Mouse (Mus musculus) intestine, embryonic 15.5 days (tissue): ENCODE data around the gene Cacna1i. TPM values are rescaled to one million over a fixed set of nuclear protein-coding genes. Genes with fewer than 3 reads are reported as not detected.
A peak's percentile ranks its signal among the peaks of the same experiment; 100 is the strongest.

Source experiments
- ATAC-seq: fragments of 200-750 bp; cut with Nextera tagmentation; 2 replicates; pipeline ENCODE4 v1.8.0; 2017; ENCODE audit warnings: moderate TSS enrichment, moderate library complexity
- H3K27ac ChIP-seq: fragments of 300-500 bp; sonication (generic); 2 replicates; pipeline ENCODE4 v1.5.1; 2015; ENCODE audit warnings: mild to moderate bottlenecking, inconsistent platforms
- H3K27me3 ChIP-seq: fragments of 300-500 bp; sonication (generic); replicated peaks from 2 replicates; pipeline ENCODE4 v1.6.1; 2015; ENCODE audit warnings: inconsistent platforms
- H3K36me3 ChIP-seq: fragments of 300-500 bp; sonication (generic); 2 replicates; pipeline ENCODE4 v1.6.1; 2015; ENCODE audit warnings: inconsistent platforms
- H3K4me1 ChIP-seq: fragments of 300-500 bp; sonication (generic); replicated peaks from 2 replicates; pipeline ENCODE4 v1.6.1; 2015; ENCODE audit warnings: inconsistent platforms
- H3K4me2 ChIP-seq: fragments of 300-500 bp; sonication (generic); replicated peaks from 2 replicates; pipeline ENCODE4 v1.6.1; 2015; ENCODE audit warnings: mild to moderate bottlenecking, inconsistent platforms
- H3K4me3 ChIP-seq: fragments of 300-500 bp; sonication (generic); replicated peaks from 2 replicates; pipeline ENCODE4 v1.5.1; 2015; ENCODE audit warnings: inconsistent platforms
- H3K9ac ChIP-seq: fragments of 300-500 bp; sonication (generic); 2 replicates; pipeline ENCODE4 v1.6.1; 2015; ENCODE audit warnings: inconsistent platforms
- H3K9me3 ChIP-seq: fragments of 300-500 bp; sonication (generic); 2 replicates; pipeline ENCODE4 v1.6.1; 2016; ENCODE audit warnings: inconsistent platforms
- WGBS: fragments of 180-500 bp; shearing (Covaris S2); methylation state at CpG from one replicate; pipeline ENCODE4 v1.1.7; 2015; 5-methylcytosine and 5-hydroxymethylcytosine counted together
- polyA plus RNA-seq: library from polyadenylated mRNA; unstranded; fragments of >200 nt; fragmentation: Nextera tagmentation; extraction: Ambion mirVana; gene quantifications from 2 replicates; pipeline ENCODE4 v1.2.1, GENCODE M21; 2015

Gene Cacna1i
- polyA plus RNA-seq, 1 experiment from 2014 or later, result not detected

DNA sequence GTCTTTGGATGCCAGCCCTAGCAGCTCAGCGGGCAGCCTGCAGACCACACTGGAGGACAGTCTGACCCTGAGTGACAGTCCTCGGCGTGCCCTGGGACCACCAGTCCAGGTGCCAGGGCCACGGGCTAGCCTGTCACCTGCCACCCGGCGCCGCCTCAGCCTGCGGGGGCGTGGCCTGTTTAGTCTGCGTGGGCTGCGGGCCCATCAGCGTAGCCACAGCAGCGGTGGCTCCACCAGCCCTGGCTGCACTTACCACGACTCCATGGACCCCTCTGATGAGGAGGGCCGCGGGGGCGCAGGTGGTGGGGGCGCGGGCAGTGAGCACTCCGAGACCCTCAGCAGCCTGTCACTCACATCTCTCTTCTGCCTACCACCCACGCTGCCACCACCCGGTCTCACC is 108.0 kb downstream of the Cacna1i start:
- Histone ChIP-seq H3K36me3 (no peaks in the 10 kb centered on the region), H3K4me2 (no peak overlapping the region), H3K4me1 (no peaks in the 10 kb centered on the region), H3K4me3 (no peak overlapping the region), H3K27ac (no peak overlapping the region), H3K9ac (no peak overlapping the region), H3K27me3 (no peaks in the 10 kb centered on the region), H3K9me3 (no peaks in the 10 kb centered on the region)
- no peak for ATAC-seq
- WGBS, result 75% methylated on average over 22 of the region's 22 CpGs

DNA sequence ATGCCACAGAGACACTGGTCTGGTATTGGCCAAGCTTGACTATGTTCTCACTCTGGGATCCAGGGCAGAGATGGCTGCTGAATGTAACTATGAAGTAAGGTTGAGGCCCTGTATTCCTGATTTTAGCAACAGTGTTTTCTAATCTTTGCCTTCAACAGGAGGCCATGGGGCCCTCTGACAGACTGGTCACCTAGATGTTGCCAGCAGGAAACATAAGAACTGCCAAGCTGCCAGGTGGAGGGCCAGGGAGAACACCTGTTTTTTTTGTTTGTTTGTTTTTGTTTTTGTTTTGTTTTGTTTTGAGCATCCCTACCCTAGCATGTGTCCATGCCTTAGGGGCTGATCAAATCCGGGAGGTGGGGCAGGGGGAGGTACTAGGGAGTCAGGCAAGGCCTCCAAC is 112.4 kb downstream of the Cacna1i start:
- Histone ChIP-seq H3K27ac (no peak overlapping the region), H3K4me3 (no peak overlapping the region), H3K27me3 (no peaks in the 10 kb centered on the region), H3K36me3 (no peaks in the 10 kb centered on the region), H3K4me1 (no peaks in the 10 kb centered on the region), H3K9ac (no peak overlapping the region), H3K4me2 (no peak overlapping the region), H3K9me3 (no peaks in the 10 kb centered on the region)
- ATAC-seq, result no peak
- WGBS, result 83% methylated on average over 1 of the region's 1 CpGs

DNA sequence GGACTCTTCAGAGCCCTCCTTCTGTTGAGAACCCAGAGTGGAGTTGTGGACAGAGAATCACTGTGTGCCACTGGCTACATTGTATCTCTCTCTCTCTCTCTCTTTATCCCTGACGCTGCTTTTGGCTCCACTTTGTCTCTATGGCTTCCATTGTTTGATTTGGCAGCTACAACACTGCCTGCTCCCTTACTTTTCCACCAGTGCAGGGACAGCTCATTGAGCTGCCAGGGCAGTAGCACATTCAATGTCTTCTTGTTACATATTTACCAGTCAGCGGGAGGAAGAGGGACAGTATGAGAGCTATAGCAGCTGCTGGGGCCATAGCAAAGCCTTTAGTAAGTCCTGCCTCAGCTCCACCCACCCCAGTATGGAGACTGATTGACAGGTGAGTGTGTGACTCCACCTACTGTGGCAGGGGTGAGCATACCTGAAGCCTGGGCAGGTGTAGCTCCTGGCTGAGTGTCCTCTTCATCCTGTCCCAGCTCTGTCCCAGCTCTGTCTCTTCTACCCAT is 114.4 kb downstream of the Cacna1i start:
- H3K4me3 ChIP-seq, result no peak overlapping the region
- H3K4me2 ChIP-seq, result no peak overlapping the region
- no peak overlapping the region for H3K9ac ChIP-seq
- H3K9me3 ChIP-seq, result no peaks in the 10 kb centered on the region
- H3K27me3 ChIP-seq, result no peaks in the 10 kb centered on the region
- ATAC-seq, result peak; percentile 75
- H3K36me3 ChIP-seq, result no peaks in the 10 kb centered on the region
- no peak overlapping the region for H3K27ac ChIP-seq
- H3K4me1 ChIP-seq, result no peaks in the 10 kb centered on the region
- WGBS, result 44% methylated on average over 2 of the region's 2 CpGs

DNA sequence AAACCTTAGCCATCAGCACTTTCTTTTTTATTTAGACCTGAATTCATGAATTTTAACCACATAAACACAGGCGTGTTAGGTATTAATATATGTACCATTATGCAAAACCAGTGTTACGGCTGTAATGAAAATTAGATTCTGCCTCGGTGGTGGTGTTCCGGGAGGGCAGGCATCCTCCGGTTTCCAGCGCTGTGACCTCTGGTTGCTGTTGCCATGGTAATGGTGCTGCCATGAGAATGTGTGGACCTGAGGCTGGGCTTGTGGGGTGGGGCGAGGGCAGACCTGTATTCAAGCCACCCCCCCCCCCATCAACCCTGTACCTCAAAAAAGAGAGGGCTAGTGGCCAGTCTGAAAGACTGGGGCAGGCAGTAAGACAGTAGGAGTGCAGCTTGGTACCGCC is 114.9 kb downstream of the Cacna1i start:
- H3K27me3 ChIP-seq, result no peaks in the 10 kb centered on the region
- H3K4me2 ChIP-seq, result no peak overlapping the region
- no peak for ATAC-seq
- no peaks in the 10 kb centered on the region for H3K9me3 ChIP-seq
- H3K4me3 ChIP-seq, result no peak overlapping the region
- no peak overlapping the region for H3K9ac ChIP-seq
- H3K4me1 ChIP-seq, result no peaks in the 10 kb centered on the region
- WGBS, result 73% methylated on average over 8 of the region's 8 CpGs
- no peaks in the 10 kb centered on the region for H3K36me3 ChIP-seq
- no peak overlapping the region for H3K27ac ChIP-seq

- no peak overlapping the region for H3K9ac ChIP-seq
- ATAC-seq, result no peak
- H3K27ac ChIP-seq, result peak overlapping the region; percentile 38; the same call in 1 of the 2 replicates
- H3K4me2 ChIP-seq, result no peak overlapping the region
- no peaks in the 10 kb centered on the region for H3K27me3 ChIP-seq
- no peaks in the 10 kb centered on the region for H3K9me3 ChIP-seq
- 16% methylated on average over 1 of the region's 1 CpGs for WGBS
- H3K4me3 ChIP-seq, result no peak overlapping the region
- H3K4me1 ChIP-seq, result no peaks in the 10 kb centered on the region
- H3K36me3 ChIP-seq, result no peaks in the 10 kb centered on the region
Observed at GRCm38 (mm10) chr15:80407873-80408272, 120.8 kb downstream of the Cacna1i start.

GRCm38 (mm10) chr15:80410661-80411060 is 123.6 kb downstream of the Cacna1i start:
- Histone ChIP-seq H3K4me1 (no peaks in the 10 kb centered on the region; the same call in 1 of the 2 replicates), H3K4me3 (no peak overlapping the region), H3K36me3 (no peaks in the 10 kb centered on the region), H3K9me3 (no peaks in the 10 kb centered on the region), H3K27me3 (no peaks in the 10 kb centered on the region), H3K27ac (no peak overlapping the region), H3K4me2 (no peak overlapping the region), H3K9ac (no peak overlapping the region)
- no peak for ATAC-seq
- WGBS, result 62% methylated on average over 7 of the region's 7 CpGs

DNA sequence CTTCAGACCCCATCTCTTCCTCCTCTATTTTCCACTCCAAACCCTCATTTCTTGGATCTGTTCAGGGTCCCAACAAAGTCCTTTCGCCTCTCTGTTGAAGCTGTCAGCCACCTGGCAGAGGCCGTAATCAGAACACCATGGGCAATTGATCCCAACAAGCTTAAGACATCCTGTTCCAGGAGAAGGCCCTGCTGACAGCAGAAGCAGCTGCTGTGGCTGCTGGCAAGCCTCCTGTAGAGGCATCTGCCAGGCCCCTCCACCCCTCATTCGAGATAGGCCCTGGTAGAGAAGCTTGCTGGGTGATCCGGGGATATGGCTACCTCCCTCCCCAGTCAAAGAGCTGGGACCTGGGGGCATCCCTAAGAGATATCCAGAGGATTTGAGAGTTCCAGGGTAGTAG is 126.0 kb downstream of the Cacna1i start:
- no peaks in the 10 kb centered on the region; the same call in 1 of the 2 replicates for H3K4me1 ChIP-seq
- no peaks in the 10 kb centered on the region for H3K36me3 ChIP-seq
- WGBS, result 76% methylated on average over 4 of the region's 4 CpGs
- H3K4me3 ChIP-seq, result no peak overlapping the region
- H3K9ac ChIP-seq, result no peak overlapping the region
- ATAC-seq, result no peak
- no peaks in the 10 kb centered on the region for H3K27me3 ChIP-seq
- no peaks in the 10 kb centered on the region for H3K9me3 ChIP-seq
- no peak overlapping the region for H3K4me2 ChIP-seq
- H3K27ac ChIP-seq, result no peak overlapping the region

- Histone ChIP-seq H3K27me3 (no peaks in the 10 kb centered on the region), H3K9ac (no peak overlapping the region), H3K4me2 (no peak overlapping the region), H3K36me3 (no peaks in the 10 kb centered on the region), H3K4me3 (no peak overlapping the region), H3K27ac (no peak overlapping the region), H3K9me3 (no peaks in the 10 kb centered on the region), H3K4me1 (no peaks in the 10 kb centered on the region; the same call in 1 of the 2 replicates)
- 67% methylated on average over 17 of the region's 17 CpGs for WGBS
- ATAC-seq, result no peak
Observed at GRCm38 (mm10) chr15:80413988-80414721, 127.1 kb downstream of the Cacna1i start.

- Histone ChIP-seq H3K27me3 (no peaks in the 10 kb centered on the region), H3K4me3 (no peak overlapping the region), H3K4me1 (no peaks in the 10 kb centered on the region; the same call in 1 of the 2 replicates), H3K9me3 (no peaks in the 10 kb centered on the region), H3K36me3 (no peaks in the 10 kb centered on the region), H3K9ac (no peak overlapping the region), H3K4me2 (no peak overlapping the region), H3K27ac (no peak overlapping the region)
- ATAC-seq, result no peak
- 85% methylated on average over 4 of the region's 4 CpGs for WGBS
Observed at GRCm38 (mm10) chr15:80415132-80415531, 128.1 kb downstream of the Cacna1i start.

GRCm38 (mm10) chr15:80417066-80417465 is 130.0 kb downstream of the Cacna1i start:
- H3K4me3 ChIP-seq, result no peak overlapping the region
- H3K36me3 ChIP-seq, result no peaks in the 10 kb centered on the region
- ATAC-seq, result no peak
- no peaks in the 10 kb centered on the region for H3K9me3 ChIP-seq
- H3K27ac ChIP-seq, result no peak overlapping the region
- no peaks in the 10 kb centered on the region for H3K27me3 ChIP-seq
- no peaks in the 10 kb centered on the region; the same call in 1 of the 2 replicates for H3K4me1 ChIP-seq
- 55% methylated on average over 9 of the region's 9 CpGs for WGBS
- H3K9ac ChIP-seq, result no peak overlapping the region
- H3K4me2 ChIP-seq, result no peak overlapping the region

DNA sequence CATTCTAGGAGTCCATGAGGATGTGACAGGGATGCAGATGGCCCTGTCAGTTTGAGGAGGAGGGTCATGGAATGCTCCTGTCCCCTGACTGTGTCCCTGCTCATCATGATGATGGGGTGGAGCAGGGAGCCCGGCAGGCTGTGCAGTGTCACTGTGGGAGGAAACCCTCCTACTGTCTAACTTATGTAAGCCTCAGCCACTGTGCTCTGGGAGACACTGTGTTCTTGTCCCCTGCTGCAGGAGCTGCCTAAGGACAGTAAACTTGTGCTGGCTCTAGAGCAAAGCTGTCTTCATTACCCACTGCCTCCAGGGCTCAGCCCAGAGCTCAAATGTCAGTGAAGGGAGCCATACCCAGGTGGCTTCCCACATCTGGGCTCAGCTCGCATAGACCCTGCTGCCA is 131.1 kb downstream of the Cacna1i start:
- Histone ChIP-seq H3K27ac (no peak overlapping the region), H3K9me3 (no peaks in the 10 kb centered on the region), H3K4me1 (no peaks in the 10 kb centered on the region; the same call in 1 of the 2 replicates), H3K4me3 (no peak overlapping the region), H3K4me2 (no peak overlapping the region), H3K9ac (no peak overlapping the region), H3K27me3 (no peaks in the 10 kb centered on the region), H3K36me3 (no peaks in the 10 kb centered on the region)
- ATAC-seq, result no peak
- 74% methylated on average over 2 of the region's 2 CpGs for WGBS

DNA sequence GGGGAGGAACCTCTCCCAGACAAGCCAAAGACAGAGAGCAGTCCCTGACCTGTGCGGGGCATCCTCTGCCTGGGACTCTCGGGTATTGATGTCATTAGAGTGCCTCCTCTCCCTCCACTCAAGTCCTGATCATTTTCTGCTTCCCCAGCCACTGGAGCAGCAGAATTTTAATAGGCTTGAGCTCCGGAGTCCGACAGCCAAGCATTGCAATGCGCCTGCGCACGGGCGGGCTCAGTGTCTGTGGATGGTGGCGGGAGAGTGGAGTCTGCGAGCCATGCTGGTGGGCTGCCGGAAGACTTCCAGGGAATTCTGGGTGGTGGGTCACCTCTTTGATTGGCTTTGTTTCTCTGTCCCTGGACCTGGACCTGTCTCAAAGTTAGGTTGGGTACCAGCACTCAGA is 143.3 kb downstream of the Cacna1i start:
- H3K27ac ChIP-seq, result no peak overlapping the region
- ATAC-seq, result no peak
- 83% methylated on average over 11 of the region's 11 CpGs for WGBS
- H3K36me3 ChIP-seq, result no peaks in the 10 kb centered on the region
- H3K4me3 ChIP-seq, result no peak overlapping the region
- H3K4me1 ChIP-seq, result no peaks in the 10 kb centered on the region
- no peak overlapping the region for H3K9ac ChIP-seq
- H3K9me3 ChIP-seq, result no peaks in the 10 kb centered on the region
- H3K4me2 ChIP-seq, result no peak overlapping the region
- no peaks in the 10 kb centered on the region for H3K27me3 ChIP-seq

GRCm38 (mm10) chr15:80436961-80437360 is 149.9 kb downstream of the Cacna1i start:
- WGBS, result 76% methylated on average over 5 of the region's 5 CpGs
- H3K9ac ChIP-seq, result no peak overlapping the region
- ATAC-seq, result no peak

More at GRCm38 (mm10) chr15:80436961-80437360, 149.9 kb downstream of the Cacna1i start:
- H3K4me2 ChIP-seq, result no peak overlapping the region
- H3K4me3 ChIP-seq, result no peak overlapping the region
- no peaks in the 10 kb centered on the region for H3K27me3 ChIP-seq
- no peak overlapping the region for H3K27ac ChIP-seq
- H3K9me3 ChIP-seq, result no peaks in the 10 kb centered on the region
- H3K4me1 ChIP-seq, result no peaks in the 10 kb centered on the region
- H3K36me3 ChIP-seq, result no peaks in the 10 kb centered on the region
